Mouse (Mus musculus) testis, postnatal 14 days (tissue): ENCODE measurements around the gene Sox15.
A peak's percentile ranks its signal among the peaks of the same experiment; 100 is the strongest.
"Not testable (repeated sequence)": the region's sequence is repeated elsewhere in the genome, so short reads cannot be mapped to it uniquely, and the experiment has no call there.

Experiments used
- DNase-seq: peaks from one replicate; pipeline ENCODE4 v3.0.0; 2021; ENCODE audit warnings: low spot score

Gene Sox15

DNA sequence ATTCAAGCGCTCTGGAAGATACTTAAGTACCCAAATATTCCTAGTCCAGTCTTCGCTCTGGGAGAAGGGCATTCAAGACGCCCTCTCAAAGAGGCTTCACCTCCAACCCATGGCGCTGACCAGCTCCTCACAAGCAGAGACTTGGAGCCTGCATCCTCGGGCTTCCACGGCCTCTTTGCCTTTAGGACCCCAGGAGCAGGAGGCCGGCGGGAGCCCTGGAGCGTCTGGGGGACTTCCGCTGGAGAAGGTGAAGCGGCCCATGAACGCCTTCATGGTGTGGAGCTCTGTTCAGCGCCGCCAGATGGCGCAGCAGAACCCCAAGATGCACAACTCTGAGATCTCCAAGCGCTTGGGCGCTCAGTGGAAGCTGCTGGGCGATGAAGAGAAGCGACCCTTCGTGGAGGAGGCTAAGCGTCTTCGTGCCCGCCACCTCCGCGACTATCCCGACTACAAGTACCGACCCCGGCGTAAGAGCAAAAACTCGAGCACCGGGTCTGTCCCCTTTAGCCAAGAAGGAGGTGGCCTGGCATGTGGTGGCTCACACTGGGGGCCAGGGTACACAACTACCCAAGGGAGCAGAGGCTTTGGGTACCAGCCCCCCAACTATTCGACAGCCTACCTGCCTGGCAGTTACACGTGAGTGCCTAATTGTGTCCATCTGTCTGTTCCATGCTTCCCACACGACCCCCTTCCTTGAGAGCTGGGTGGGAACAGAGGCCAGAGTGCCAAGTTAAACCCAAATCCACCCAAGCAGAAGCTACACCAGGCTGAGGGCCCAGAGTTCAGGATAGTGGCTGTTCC, at the start of gene Sox15:
Gene Sox15, plus strand, starts transcription at position 51 of the 801 bp plus-strand sequence.
- peak; percentile 67 for DNase-seq

DNA sequence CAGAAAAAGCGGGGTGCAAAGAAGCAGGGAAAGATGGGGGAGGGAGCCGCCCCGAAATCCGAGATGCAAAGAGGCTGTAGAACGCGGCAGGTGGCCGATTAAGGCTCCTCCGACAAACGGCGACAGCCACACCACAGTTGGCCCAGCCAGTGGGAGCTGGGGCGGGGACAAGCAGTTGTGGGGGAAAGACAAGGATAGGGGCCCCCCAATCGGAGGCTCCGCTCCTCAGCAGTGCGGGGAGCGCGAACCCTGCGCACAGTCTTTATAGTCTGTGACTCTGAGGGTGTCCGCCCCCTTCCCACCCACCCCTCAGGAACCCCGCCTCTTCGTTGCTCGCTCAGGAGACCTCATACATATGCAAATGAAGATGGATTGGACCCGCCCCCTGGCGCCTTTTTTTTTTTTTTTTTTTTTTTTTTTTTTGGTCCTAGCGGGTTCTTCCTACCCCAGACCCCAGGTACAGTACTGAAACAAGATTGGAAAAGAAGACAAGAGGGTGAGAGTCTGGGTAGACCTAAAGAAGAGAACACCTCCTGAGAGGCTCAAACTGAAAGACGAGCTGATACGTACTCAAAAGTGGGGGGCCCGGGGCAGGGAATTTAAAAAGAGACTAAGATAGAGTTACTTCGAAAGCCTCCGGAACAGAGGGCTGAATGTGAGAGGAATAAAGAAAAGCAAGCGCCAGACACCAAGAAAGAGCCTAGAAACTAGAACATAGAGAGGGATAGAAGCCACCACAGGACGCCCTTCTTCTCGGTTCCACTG, 49.2 kb upstream of the Sox15 start, which contains the start of gene Atp1b2:
Gene Atp1b2, minus strand, starts transcription at position 217 of the 765 bp plus-strand sequence.
- peak; percentile 85 for DNase-seq

DNA sequence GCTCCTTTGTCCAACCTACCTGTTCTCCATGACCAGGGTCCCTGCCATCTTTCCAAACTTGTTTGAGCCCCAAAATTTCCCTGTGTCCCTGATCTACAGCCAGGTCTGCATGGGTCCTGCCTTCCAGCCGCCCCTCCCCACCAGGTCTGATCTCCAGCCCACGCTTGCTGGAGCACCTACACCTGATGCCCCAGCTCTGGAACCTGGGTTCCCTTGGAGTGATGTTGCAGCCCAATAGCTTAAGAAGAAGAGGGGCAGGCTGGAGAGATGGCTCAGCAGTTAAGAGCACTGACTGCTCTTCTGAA, 48.7 kb upstream of the Sox15 start:
- no peak for DNase-seq

DNA sequence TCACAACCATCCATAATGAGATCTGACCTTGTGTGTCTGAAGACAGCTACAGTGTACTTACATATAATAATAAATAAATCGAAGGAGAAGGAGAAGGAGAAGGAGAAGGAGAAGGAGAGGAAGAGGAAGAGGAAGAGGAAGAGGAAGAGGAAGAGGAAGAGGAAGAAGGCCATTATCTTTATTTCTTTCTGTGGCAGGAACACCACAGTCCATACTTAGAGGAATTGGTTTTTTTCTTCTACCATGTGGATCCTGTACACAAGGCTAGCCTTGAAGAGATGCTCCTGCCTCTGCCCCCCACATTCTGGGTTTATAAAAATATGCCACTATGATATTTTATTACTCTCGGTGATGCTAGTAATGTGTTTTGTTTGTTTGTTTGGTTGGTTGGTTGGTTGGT, 48.3 kb upstream of the Sox15 start:
- DNase-seq = no peak

DNA sequence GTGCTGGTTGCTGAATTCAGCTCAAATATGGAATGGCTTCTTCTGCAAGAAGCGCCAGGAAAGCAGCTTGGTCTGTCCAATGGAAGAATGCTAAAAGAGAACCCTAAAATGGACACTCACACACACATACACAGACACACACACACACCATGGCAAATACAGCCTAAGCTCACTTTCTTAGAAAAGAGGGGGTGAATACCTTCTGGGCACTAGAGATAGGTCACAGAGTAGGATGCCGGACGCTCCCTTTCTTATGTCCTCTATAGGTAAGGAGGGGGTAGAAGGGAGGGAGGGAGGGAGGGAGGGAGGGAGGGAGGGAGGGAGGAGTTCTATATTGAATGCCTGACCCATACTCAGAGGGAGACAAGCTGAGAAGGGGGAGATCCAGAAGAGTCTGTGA, 46.6 kb upstream of the Sox15 start:
- DNase-seq = no peak

DNA sequence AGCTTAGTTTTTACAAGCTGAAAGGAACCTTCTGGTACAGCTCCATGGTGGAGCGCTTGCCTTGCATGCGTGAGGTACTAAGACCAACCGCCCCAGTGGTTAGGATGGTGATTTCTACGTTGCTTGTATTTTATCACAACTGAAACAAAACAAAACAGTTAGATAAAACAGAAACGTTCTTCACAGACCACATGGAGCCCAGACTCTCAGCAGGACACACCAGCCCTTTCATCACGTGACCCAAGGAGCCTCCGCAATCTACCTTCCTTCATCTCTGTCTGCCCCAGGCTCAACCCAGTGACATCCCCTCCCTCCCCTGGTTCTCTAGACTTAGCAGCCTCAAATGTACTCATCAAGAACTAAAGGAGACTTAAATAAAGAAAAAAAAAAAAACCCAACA, 45.7 kb upstream of the Sox15 start:
- DNase-seq = no peak

DNA sequence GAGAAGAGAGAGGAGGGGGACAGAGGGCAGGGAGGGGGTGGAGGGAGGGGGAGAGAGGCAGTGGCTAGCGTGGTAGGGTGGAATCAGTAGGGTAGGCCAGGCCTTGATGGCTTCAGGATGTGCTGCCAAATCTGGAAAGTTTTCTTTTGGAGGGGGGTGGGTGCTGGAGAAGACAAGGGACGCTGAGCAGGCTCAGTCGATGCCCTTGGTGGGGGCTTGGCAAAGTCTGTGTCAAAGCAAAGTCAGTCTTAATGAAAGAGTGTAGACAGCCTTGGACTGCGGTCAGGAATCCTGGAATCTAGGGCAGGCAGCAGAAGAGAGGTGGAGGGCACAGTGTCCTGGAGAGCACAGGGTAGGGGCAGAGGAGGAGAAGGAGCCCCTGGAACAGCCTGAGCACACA, 44.2 kb upstream of the Sox15 start:
- no peak for DNase-seq

DNA sequence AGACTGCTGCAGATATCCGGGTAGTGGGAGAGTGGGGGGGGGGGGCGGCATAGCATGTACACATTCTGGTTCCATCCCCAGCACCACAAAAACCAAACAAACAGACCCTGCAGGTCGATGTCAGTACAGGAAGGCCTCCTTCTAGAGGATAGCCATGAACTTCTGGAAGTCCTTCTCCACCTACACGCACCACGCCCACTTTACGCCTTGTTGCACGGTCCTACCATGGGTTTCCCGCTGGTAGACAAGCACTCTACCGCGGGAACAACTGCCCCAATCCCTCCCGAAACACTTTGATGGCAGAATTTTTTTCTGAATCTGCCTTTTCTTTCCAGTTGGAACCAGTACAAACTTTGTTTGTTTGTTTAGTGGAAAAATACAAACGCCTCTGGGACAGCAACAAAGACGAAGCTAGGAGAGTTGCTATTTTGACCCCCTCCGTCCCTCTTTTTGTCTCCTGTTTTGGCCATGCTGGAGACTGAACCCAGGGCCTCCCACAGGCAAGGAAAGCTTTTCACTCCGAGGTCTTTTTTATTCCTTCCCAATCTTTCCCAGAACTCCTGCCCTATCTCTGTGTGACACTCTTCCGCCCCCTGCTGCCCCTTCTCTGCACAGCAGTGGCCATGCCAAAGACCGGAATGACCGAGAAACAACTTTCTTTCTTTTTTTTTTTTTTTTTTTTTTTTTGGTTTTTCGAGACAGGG, 41.4 kb upstream of the Sox15 start:
- peak; percentile 81 for DNase-seq

DNA sequence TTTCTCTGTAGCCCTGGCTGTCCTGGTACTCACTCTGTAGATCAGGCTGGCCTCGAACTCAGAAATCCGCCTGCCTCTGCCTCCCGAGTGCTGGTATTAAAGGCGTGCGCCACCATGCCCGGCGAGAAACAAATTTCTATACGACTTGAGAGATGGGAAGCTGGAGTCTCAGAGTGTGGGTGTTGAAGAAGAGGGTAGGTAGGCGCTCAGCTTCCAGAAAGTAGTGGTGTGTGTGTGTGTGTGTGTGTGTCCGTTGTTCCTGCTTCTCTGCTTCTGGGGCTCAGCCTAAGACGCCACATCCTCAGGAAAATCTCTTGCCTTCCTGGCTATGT, 40.9 kb upstream of the Sox15 start:
- DNase-seq = not testable (repeated sequence)

DNA sequence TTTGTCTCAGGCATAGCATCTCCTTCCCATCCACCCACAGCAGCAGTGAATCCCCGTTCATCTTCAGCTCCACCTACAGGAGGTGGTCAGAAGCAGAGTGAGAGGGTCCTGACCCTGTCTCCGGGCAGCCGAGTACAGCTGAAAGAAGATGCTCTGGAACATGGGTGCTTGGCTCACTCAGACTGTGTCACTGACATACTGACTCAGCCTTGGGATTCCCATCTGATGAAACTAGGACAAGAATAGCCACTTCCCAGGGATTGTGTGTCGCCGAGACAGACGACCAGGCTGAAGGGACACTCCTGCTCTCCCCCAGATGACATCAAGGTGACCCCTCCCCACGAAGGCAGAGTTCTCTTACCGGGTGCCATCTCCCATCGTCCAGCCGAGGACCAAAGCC, 38.3 kb upstream of the Sox15 start:
- no peak for DNase-seq

DNA sequence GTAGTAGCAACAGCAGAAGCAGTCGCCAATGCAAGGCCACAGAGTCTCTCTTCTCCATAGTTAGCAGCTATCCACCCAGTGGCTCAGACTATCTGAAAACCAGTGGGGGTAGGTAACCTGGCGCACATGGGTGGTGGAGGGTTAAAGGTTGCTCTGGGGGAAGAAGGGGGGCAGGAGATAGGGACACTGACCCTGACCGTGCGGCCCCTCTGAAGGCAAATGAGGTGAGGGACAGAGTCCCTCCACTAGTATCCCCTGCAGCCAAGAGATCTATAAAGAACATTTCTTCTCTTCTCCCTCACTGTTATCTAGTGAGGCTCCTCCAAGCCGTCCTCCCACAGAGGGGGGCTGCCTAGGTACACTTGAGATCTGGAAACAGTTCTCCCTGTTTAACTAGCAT, 37.3 kb upstream of the Sox15 start, which contains the start of gene Shbg:
Gene Shbg, minus strand, starts transcription at position 101 of the 400 bp plus-strand sequence.
- peak; percentile 86 for DNase-seq

DNA sequence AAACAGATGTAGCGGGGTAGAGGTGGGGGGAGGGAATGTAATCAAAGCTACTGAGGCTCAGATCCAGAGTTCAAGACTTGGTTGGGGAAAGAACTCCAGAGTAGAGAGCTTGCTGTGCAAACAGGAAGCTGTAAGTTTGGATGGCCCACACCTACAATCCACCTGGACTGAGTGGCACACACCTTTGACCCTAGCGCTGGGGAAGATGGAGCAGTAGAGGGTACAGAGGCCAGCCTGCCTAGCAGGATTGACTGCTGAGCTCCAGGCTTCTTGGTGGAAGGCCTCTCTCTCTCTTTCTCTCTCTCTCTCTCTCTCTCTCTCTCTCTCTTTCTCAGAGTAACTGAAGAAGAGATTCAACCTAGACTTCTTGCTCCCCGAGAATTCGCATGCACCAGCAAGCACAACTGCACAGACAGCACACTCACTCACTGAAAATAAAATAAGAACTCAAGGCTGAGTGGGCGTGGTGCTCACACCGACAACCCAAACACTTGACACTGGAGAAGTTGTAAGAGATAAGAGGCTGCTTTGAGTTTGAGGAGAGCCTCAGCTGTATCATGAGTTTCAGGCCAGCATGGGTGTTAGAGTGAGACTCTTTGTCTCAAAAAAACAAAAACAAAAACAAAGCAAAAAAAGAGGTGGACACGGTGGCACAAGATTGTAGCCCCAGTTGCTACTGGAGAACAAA, 34.6 kb upstream of the Sox15 start:
- DNase-seq = no peak

DNA sequence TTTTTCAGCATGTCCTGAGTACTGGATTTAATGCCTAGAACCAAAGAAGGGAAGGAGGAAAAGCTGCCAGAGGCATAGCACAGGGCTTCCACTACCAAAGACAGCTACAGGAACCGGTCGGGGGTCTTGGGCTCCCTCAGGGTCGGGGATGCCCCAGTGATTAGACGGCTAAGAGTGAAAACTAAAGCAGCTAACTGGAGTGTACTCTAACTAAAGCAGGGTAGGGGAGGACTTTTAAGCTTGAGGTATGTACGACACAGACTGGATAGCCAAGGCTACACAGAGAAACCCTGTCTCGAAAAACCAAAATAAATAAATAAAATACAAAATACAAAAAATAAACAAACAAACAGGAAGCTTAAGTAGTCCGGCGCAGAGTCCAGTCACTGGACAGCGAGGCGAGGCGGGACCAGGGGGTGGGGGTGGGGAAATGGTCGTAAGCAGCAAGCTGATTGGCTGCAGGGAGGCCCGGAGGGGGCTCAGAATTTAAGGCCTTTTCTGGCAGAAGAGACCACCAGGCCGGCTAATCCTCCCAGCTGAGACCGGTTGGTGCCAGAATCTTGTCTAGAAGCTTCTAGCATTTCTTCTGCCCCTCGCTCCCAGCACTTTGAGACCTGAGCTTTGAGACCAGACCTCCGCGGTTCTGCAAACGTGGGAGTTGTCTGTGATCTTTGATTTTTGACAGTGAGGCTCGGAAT, 33.4 kb upstream of the Sox15 start, which contains the start of gene Sat2:
Gene Sat2, plus strand, starts transcription at position 454 of the 698 bp plus-strand sequence.
- DNase-seq = peak; percentile 59

DNA sequence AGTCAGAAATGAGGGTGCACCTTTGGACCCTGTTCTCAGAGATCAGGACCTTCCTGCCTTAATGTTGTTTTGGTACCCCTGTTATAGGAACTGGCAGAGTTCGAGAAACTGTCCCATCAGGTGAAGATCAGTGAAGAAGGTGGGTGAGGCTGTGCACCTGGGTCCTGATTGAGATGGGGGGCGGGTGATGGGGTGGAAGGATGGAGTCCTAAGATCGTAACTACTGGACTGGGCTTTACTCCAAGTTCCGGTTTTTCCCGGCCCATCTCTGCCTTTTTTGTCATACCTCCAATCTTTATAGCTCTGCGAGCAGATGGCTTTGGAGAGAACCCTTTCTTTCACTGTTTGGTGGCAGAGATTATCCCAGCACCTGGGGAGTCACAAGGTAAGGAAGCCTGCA, 32.7 kb upstream of the Sox15 start:
- no peak for DNase-seq

DNA sequence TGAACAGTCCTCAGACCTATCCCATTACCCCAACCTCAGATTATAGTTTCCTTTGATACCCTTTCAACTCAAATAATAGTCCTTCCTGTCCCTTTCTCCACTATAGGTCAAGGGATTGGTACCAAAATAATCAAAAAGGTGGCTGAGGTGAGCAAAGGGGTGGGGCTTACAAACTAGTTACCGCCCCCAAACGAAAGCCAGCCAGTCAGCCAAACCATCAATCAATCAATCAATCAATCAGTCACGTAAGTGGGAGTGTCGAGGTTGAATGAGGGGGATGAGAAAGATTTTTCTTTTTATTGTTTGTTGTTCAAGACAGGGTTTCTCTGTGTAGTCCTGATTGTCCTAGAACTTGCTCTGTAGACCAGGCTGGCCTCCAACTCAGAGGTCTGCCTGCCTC, 32.1 kb upstream of the Sox15 start:
- DNase-seq = no peak

DNA sequence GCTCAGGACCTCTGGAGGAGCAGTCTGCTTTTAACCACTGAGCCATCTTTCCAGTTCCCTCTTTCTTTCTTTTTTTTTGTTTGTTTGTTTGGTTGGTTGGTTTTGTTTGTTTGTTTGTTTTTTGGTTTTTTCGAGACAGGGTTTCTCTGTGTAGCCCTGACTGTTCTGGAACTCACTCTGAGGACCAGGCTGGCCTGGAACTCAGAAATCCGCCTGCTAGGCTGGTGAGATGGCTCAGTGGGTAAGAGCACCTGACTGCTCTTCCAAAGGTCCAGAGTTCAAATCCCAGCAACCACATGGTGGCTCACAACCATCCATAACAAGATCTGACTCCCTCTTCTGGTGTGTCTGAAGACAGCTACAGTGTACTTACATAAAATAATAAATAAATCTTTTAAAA, 30.8 kb upstream of the Sox15 start:
- DNase-seq = not testable (repeated sequence)

DNA sequence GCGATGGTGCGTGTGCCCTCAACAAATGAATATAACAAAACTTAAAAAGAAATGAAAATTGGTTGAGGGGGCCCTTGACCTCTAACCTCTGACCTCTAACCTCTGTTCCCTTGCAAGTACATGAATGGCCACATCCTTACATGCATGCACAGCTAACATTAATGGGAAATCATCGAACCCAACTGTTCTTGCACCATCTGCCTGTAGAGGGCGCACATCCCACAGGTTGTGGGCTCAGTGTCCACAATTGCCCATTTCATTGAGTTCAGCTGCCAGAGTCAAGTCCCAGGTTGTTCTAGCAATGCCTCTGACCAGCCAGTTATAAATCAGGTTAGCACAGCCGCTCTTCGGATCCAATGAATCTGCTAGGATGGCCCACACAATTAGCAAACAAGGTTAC, 26.8 kb upstream of the Sox15 start:
- DNase-seq = peak; percentile 68

DNA sequence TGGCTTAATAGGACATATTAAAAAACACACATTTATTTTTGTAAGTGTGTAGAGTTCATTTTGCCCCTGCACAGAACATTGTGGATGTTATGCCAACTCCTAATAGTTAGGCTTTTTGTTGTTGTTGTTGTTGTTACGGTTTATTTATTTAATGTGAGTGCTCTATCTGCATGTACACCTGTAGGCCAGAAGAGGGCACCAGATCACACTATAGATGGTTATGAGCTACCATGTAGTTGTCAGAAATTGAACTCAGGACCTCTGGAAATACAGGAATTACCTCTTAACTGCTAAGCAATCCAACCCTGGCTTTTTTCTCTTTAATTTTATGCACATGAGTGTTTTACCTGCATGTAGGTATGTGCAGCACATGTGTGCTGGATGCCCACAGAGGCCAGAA, 25.3 kb upstream of the Sox15 start:
- DNase-seq = no peak

DNA sequence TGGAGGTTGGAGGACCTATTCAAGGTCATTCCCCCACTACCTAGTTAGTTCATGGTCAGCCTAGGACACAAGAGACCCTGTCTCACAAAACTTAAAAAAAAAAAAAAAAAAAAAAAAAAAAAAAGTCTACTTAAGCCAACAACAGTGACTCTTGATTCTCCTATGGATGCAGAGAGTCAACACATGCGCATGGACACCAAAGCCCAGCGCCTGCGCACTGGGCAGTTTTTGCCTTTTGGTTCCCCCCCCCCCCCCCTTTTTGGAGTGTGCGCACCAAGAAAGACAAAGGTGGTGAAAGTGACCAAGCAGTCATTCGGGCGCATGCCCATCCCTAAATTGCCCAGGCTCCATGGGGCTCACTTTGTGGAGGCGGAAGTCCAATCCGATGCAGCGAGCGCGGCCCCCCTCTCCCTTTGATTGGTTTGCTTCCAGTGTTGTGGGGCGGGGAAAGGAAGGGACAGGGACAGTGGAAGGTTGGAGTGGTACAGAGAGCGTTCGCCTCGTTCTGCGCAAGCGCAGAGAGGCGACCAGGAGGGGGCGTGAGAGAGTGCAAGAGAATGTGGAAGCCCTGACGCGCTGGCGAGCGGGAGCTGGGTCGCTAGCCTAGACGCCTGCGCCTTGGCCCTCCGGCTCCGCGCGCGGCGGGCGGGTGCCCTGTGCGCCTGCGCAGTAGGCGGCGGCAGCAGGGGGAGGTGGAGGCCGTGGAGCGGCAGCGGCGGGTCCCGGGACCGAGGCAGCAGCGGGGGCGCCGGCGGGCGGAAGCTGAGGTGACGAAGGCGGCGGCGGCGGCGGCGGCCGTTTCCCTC, 22.6 kb upstream of the Sox15 start, which contains the start of gene Fxr2:
Gene Fxr2, plus strand, starts transcription at position 707 of the 806 bp plus-strand sequence.
- DNase-seq = peak; percentile 99

DNA sequence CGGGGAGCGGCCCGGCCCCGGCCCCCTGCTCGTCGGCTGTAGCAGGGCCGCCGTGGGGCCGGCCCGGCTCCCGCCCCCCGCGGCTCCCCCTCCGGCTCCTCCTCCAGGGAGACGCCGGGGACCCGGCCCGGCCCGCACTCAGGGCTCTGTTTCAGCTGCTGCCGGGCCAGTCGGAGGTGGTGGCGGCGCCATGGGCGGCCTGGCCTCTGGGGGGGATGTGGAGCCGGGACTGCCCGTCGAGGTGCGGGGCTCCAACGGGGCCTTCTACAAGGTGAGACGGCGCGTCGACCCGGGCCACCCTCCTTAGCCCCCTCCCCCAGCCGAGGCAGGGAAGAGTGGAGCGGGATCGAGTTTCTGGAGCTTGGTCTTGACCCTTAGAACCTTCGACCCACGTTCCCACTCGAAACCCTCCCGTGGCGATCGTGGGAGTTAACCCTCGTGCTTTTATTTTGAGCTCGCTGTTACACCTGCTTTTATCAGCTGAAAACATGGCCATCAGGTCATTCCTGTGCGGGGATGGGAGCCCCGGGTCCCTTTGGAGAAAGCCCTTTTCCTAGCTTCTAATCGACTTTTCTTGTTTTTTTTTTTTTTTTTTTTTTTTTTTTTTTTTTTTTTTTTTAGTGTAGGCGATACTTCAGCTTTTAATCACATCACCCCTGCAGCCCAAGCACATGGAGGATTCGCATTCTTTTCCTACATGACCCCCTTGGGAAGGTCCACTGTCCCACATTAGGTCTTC, 21.8 kb upstream of the Sox15 start:
- DNase-seq = peak; percentile 79
